Mouse (Mus musculus) liver, embryonic 14.5 days (tissue): Measurements from ENCODE around the gene 2610301B20Rik. TPM values are rescaled to one million over a fixed set of nuclear protein-coding genes. Genes with fewer than 3 reads are reported as not detected.
A peak's percentile ranks its signal among the peaks of the same experiment; 100 is the strongest.

Experiments
- ATAC-seq: fragments of 200-750 bp; cut with Nextera tagmentation; 2 replicates; pipeline ENCODE4 v1.8.0; 2017; ENCODE audit warnings: moderate number of reproducible peaks, mild to moderate bottlenecking, moderate library complexity; ENCODE audit not compliant: insufficient read depth
- DNase-seq, 3 experiments: peaks; one replicate each; pipeline ENCODE4 v3.0.0-alpha.2; 2012 to 2013; ENCODE audit warnings: low read depth in 3 of 3, low spot score in 3 of 3
- H3K27ac ChIP-seq: fragments of 300-500 bp; sonication (generic); 2 replicates; pipeline ENCODE4 v1.5.1; 2014; ENCODE audit warnings: moderate library complexity, mild to moderate bottlenecking, control low read depth, inconsistent platforms
- H3K27me3 ChIP-seq: fragments of 300-500 bp; sonication (generic); 2 replicates; pipeline ENCODE4 v1.6.1; 2014; ENCODE audit warnings: mild to moderate bottlenecking, low read length, moderate library complexity; ENCODE audit not compliant: control insufficient read depth, insufficient read depth
- H3K36me3 ChIP-seq: fragments of 300-500 bp; sonication (generic); replicated peaks from 2 replicates; pipeline ENCODE4 v1.6.1; 2014; ENCODE audit warnings: low read depth; ENCODE audit not compliant: control insufficient read depth, insufficient read depth
- H3K4me1 ChIP-seq, 2 experiments: fragments of 200-500 bp in 1 of 2; fragments of 300-500 bp in 1 of 2; sonication (generic) in 1 of 2; replicated peaks; 2 replicates each; pipeline ENCODE4 v1.6.1; 2012 to 2014; ENCODE audit warnings: antibody characterized with exemption in 1 of 2, inconsistent platforms in 1 of 2, low read length in 1 of 2; ENCODE audit not compliant: control insufficient read depth in 2 of 2, insufficient read depth in 2 of 2
- H3K4me2 ChIP-seq: fragments of 300-500 bp; sonication (generic); 2 replicates; pipeline ENCODE4 v1.6.1; 2014; ENCODE audit warnings: low read depth, mild to moderate bottlenecking, control low read depth, moderate library complexity
- H3K4me3 ChIP-seq, 2 experiments: fragments of 200-500 bp in 1 of 2; fragments of 300-500 bp in 1 of 2; sonication (generic) in 1 of 2; 2 replicates each; pipeline ENCODE4 v1.5.1; 2012 to 2014; ENCODE audit warnings: low read depth in 2 of 2, low read length in 2 of 2, mild to moderate bottlenecking in 2 of 2, control low read depth in 1 of 2, inconsistent platforms in 1 of 2, moderate library complexity in 1 of 2; ENCODE audit not compliant: insufficient read depth in 1 of 2
- H3K9ac ChIP-seq: fragments of 300-500 bp; sonication (generic); replicated peaks from 2 replicates; pipeline ENCODE4 v1.6.1; 2014; ENCODE audit warnings: mild to moderate bottlenecking, control low read depth, moderate library complexity
- H3K9me3 ChIP-seq: fragments of 300-500 bp; sonication (generic); 2 replicates; pipeline ENCODE4 v1.6.1; 2016; ENCODE audit warnings: low read length, mixed read lengths; ENCODE audit not compliant: control insufficient read depth
- CTCF ChIP-seq: IDR thresholded peaks from 2 replicates; pipeline ENCODE4 v1.5.1; 2016; ENCODE audit warnings: antibody characterized with exemption, low read depth, control low read depth
- EP300 ChIP-seq: IDR thresholded peaks from 2 replicates; pipeline ENCODE4 v1.6.1; 2016; ENCODE audit warnings: antibody characterized with exemption, low read depth
- WGBS: fragments of 180-500 bp; shearing (Covaris S2); extraction: QIAGEN DNeasy Blood & Tissue Kit; methylation state at CpG from one replicate; pipeline ENCODE4 v1.1.7; 2014; ENCODE audit not compliant: insufficient replicate concordance; 5-methylcytosine and 5-hydroxymethylcytosine counted together
- polyA plus RNA-seq, 2 experiments: library from polyadenylated mRNA; depleted of rRNA in 1 of 2; stranded (reverse) in 1 of 2; unstranded in 1 of 2; fragments of >200 nt; fragmentation: Nextera tagmentation in 1 of 2; extraction: Ambion mirVana in 1 of 2; gene quantifications; 2 replicates each; pipeline versions ENCODE4 v1.2.1 to v1.2.3; 2012 to 2014

The 2610301B20Rik gene
- polyA plus RNA-seq, 2 experiments = 6.2 to 10.0 TPM

GRCm38 (mm10) chr4:10914766-10915165 lies 40.5 kb downstream of the 2610301B20Rik start:
- Histone ChIP-seq H3K36me3 (no peaks in the 10 kb centered on the region), H3K4me3 (no peak overlapping the region), H3K9ac (peak overlapping the region; percentile 51), H3K27me3 (no peaks in the 10 kb centered on the region), H3K9me3 (no peaks in the 10 kb centered on the region), H3K4me2 (peak overlapping the region; percentile 67), H3K4me1 (peaks cover 31 to 47% of the 10 kb centered on the region in 2 experiments), H3K27ac (peak overlapping the region; percentile 94)
- ATAC-seq = peak; percentile 99
- 10% methylated on average over 2 of the region's 2 CpGs for WGBS
- peak; percentile 88 to 93 (median 91) for DNase-seq
- TF ChIP-seq CTCF = no peak
- peak; percentile 96 for TF ChIP-seq EP300

DNA sequence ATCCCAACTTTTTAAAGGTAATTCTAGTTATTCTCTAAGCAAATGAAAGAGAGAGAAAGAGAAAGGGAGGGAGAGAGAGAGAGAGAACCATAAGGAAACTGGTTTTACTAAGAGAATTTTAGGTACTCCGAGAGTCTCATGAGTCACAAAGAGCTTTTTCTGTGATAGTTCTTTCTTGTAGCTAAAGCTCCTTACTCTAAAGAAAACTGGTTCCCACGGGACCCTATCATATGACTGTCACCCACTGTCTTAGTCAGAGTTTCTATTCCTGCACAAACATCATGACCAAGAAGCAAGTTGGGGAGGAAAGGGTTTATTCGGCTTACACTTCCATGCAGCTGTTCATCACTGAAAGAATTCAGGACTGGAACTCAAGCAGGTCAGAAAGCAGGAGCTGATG lies 41.0 kb downstream of the 2610301B20Rik start:
- H3K9me3 ChIP-seq = no peaks in the 10 kb centered on the region
- TF ChIP-seq EP300 (no peak), CTCF (no peak)
- H3K27ac ChIP-seq = peak overlapping the region; percentile 94
- WGBS = 68% methylated on average over 3 of the region's 3 CpGs
- H3K4me3 ChIP-seq = no peak overlapping the region
- peak overlapping the region; percentile 67 for H3K4me2 ChIP-seq
- ATAC-seq (no peak), DNase-seq (no peak)
- H3K9ac ChIP-seq = no peak overlapping the region
- peaks cover 31 to 47% of the 10 kb centered on the region in 2 experiments for H3K4me1 ChIP-seq
- no peaks in the 10 kb centered on the region for H3K36me3 ChIP-seq
- no peaks in the 10 kb centered on the region for H3K27me3 ChIP-seq

DNA sequence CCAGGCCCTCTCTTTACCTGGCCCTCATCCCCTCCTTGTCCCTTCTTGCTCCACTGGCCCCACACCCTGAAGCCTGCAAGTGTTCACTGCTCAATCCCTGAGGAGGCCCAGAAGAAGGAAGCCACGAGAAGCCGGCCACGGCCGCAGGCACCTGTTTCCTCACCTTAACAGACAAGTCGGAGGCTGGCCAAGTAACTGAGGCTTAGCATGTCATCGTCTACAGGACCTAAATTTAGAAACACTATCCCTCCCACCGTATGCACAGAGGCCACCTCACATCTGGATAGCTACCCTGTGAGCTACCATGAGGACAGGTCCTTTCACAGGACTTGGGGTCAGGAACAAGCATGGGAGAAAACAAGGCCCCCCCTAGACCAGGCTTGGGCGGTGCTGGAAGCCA lies 44.1 kb downstream of the 2610301B20Rik start:
- no peaks in the 10 kb centered on the region for H3K36me3 ChIP-seq
- ATAC-seq (no peak), DNase-seq (no peak)
- no peaks in the 10 kb centered on the region for H3K27me3 ChIP-seq
- TF ChIP-seq CTCF (no peak), EP300 (no peak)
- peaks cover 31 to 40% of the 10 kb centered on the region in 2 experiments for H3K4me1 ChIP-seq
- H3K4me3 ChIP-seq = no peak overlapping the region
- no peak overlapping the region for H3K4me2 ChIP-seq
- H3K27ac ChIP-seq = no peak overlapping the region
- no peak overlapping the region for H3K9ac ChIP-seq
- no peaks in the 10 kb centered on the region for H3K9me3 ChIP-seq
- WGBS = 52% methylated on average over 8 of the region's 8 CpGs

GRCm38 (mm10) chr4:10919097-10919496 lies 44.8 kb downstream of the 2610301B20Rik start:
- Histone ChIP-seq H3K27me3 (no peaks in the 10 kb centered on the region), H3K4me1 (peaks cover 24 to 39% of the 10 kb centered on the region in 2 experiments), H3K9ac (no peak overlapping the region), H3K4me2 (no peak overlapping the region), H3K9me3 (no peaks in the 10 kb centered on the region), H3K4me3 (no peak overlapping the region), H3K36me3 (no peaks in the 10 kb centered on the region), H3K27ac (no peak overlapping the region)
- WGBS = 9% methylated on average over 5 of the region's 5 CpGs
- no peak for ATAC-seq
- no peak for DNase-seq
- TF ChIP-seq CTCF (no peak), EP300 (no peak)

DNA sequence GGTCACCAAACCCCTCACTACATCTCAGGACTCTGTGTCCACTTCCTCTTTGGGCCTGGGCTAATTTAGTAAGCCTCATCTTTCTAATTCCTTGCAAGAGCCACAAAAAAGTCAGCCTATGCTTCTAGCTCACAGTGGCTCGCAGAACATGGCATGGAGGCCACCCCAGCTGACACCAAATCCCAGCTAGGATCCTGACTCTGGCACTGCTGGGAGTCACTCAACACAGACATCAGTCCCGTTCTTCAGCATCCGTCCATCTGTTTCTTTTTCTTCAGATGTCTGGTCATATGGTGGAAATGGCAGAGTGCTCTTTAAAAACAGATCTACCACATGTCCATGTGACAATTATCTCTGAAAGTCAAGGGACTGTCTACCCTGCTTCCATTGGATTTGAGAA lies 45.2 kb downstream of the 2610301B20Rik start:
- ATAC-seq (no peak), DNase-seq (no peak)
- Histone ChIP-seq H3K9ac (no peak overlapping the region), H3K27ac (no peak overlapping the region), H3K4me2 (no peak overlapping the region), H3K4me1 (peaks cover 19 to 35% of the 10 kb centered on the region in 2 experiments), H3K4me3 (no peak overlapping the region), H3K27me3 (no peaks in the 10 kb centered on the region), H3K9me3 (no peaks in the 10 kb centered on the region), H3K36me3 (no peaks in the 10 kb centered on the region)
- no peak for TF ChIP-seq EP300
- no peak for TF ChIP-seq CTCF
- WGBS = 62% methylated on average over 3 of the region's 3 CpGs

DNA sequence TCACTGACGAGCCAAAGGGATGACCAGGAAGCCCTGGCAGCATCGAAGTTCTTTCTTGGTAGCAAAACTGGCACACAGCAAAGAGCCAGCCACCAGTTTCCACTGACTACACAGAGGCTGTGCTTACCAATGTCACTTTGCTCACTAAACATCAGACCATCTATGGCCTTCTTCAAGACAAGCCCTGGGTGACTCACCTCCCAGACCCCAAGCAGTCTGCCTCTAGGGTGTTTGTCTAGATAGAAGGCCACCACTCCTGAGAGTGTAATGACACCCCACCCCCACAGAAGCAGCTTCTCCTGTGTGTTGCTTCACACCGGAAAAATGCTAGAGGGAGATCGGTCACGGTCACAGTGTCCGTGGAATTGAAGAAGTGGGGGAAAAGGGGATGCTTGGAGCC lies 45.7 kb downstream of the 2610301B20Rik start:
- no peak overlapping the region for H3K9ac ChIP-seq
- WGBS = 62% methylated on average over 6 of the region's 6 CpGs
- H3K9me3 ChIP-seq = no peaks in the 10 kb centered on the region
- no peak overlapping the region for H3K27ac ChIP-seq
- no peak overlapping the region for H3K4me3 ChIP-seq
- no peak for TF ChIP-seq EP300
- H3K4me2 ChIP-seq = no peak overlapping the region
- H3K4me1 ChIP-seq = peaks cover 15 to 31% of the 10 kb centered on the region in 2 experiments
- no peaks in the 10 kb centered on the region for H3K27me3 ChIP-seq
- H3K36me3 ChIP-seq = no peaks in the 10 kb centered on the region
- DNase-seq (no peak), ATAC-seq (no peak)
